Mouse (Mus musculus) right cerebral cortex, postnatal 10 days (tissue): ENCODE measurements around the gene Itga9.
A peak's percentile ranks its signal among the peaks of the same experiment; 100 is the strongest.

Experiments
- DNase-seq, 2 experiments: peaks; one replicate each; pipeline ENCODE4 v3.0.0; 2021; ENCODE audit warnings: low spot score in 2 of 2

Gene Itga9

DNA sequence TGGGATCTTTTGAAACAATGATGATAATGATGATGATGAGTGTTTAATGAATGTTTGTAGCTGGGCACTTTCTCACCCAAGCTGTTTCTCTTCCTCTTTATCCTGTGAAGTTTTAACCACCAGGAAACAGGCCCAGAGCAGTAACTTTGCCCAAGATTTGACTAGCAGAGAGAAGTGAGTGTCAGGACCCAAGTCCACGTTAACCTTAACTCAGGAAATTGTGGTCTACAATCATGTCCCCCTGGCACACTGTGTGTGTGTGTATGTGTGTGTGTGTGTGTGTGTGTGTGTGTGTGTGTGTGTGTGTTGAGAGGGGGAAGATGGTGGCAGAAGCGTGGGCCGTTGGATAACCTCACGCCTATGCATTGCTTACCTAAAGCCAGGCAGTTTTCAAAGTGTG is 120.1 kb downstream of the Itga9 start:
- no peak for DNase-seq

GRCm38 (mm10) chr9:118728296-118728695 is 121.8 kb downstream of the Itga9 start:
- no peak for DNase-seq

DNA sequence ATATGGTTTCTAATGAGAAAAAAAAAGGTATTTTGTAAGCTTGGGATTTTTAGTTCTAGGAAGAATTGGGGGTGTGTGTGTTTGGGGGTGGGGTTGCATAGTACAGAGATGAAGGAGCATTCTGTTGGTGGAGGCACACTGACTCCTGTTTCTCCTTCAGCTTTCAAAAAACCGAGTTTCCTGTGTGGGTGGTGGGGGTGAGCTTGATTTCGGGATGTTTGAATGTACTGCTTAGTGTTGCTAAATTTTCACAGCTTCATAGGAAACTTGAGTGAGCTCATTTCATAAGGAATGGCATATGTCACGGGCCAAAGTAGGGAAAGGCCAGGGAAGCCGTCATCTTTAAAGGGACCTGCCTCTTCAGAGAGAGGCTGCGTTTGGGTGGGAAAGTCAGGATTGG is 122.5 kb downstream of the Itga9 start:
- no peak for DNase-seq

- DNase-seq: no peak
Measured at GRCm38 (mm10) chr9:118730172-118730571, 123.7 kb downstream of the Itga9 start.

GRCm38 (mm10) chr9:118730871-118731390 is 124.4 kb downstream of the Itga9 start:
- no peak for DNase-seq

- no peak for DNase-seq
Measured at GRCm38 (mm10) chr9:118731650-118732049, 125.2 kb downstream of the Itga9 start.

DNA sequence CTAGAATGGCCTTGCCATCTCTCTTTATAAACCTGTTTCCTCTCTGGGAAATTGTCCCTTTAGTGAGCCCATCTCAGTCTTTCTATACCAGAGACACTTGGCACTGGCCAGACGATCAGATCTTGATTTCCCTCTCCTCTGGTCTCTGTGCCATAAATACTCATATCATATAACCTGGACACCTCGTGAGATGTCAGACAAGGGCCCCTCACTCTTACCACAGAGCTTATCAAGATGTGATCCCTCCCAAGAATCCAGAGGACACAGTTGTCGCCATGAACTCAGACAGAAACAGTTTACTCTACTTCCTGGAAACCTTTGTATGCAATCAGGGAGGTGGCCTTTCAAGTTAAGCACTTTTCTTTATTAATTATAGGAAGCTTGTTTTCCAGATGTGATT is 127.1 kb downstream of the Itga9 start:
- DNase-seq: no peak

DNA sequence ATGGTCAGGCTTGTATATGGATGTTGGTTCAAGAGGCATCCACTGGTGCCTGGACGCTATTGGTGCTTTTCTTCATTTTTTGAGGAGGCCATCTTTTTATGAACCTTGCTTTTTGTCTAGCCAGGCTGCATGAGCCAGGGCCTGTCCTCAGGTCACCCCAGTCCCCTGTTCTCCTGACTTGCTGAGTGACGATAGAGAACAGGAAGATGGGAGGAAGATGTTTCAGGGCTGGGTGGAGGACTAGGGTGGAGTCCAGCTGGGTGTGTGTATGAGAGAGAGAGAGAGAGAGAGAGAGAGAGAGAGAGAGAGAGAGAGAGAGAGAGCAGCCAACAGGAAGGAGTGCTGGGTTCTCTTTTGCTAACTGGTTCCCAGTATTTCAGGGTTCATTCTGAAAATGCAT is 130.6 kb downstream of the Itga9 start:
- DNase-seq: no peak

GRCm38 (mm10) chr9:118737601-118738137 is 131.2 kb downstream of the Itga9 start:
- DNase-seq: no peak

DNA sequence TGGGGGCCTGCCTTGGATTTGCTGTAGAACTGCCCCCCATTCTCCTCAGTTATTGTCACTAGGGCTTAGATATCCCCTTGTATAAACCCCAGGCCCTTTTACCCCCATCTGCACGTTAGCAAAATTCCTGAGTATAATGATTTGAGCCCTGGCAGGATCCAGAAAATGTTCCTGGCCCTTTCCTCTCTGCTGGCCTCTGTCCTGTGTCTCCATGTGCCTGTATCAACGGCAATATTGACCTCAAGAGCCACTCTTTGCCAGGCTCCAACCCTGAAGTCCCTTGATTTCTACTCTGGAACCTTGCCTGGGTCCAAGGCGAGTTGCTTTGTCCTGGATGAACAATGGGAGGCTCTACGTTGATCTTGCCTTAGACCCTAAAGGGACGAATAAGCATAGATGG is 131.8 kb downstream of the Itga9 start:
- DNase-seq: no peak

- DNase-seq: no peak
Measured at GRCm38 (mm10) chr9:118739071-118739470, 132.6 kb downstream of the Itga9 start.

DNA sequence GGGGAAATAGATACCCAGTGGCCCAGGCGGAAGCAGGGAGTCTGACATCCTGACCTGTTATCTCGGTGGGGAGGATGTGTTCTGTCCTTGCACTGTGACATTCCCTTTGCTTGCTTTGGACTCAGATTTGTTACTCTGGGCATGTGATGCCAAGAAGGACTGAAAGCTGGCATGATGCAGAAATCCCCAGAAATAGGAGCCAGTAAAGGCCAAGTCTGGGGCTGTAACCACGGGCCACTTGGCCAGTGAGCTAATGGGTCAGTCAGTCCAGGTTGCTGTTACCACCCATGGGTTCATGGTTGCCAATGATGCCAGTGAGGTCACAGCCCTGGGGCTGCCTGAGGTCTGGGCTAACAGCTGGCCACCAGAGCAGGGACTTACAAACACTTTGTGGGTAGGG is 133.2 kb downstream of the Itga9 start:
- DNase-seq: no peak

GRCm38 (mm10) chr9:118741268-118741667 is 134.8 kb downstream of the Itga9 start:
- DNase-seq: no peak

DNA sequence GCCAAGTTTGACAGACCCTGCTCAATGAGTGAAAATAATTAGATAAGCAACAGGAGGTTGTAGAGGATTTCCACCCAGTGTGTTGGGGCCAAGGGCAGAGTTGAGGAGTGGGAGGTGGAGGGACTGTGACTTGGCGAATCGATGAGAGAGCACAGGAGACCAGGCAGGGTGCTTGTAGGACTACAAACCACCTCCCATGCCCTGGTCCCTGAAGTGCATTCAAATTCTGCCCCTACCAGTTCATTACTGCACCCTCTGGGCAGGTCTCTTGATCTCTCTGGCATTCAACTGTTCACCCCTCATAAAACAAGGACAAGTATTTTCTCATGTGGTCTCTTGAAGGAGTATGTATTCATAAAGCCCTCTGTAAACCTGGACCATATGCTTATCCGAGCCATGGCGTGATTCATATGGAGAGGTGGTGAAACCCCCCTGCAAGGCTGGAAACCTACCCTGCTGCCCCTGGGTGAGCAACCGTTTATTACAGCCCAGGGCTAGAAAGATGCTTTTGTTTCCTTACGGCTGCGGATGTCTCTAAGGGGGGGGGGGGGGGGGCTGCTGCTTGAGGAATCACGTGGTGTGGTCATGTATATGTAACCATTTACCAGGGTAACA is 143.0 kb downstream of the Itga9 start:
- DNase-seq: no peak

- no peak for DNase-seq
Measured at GRCm38 (mm10) chr9:118750828-118751227, 144.3 kb downstream of the Itga9 start.

DNA sequence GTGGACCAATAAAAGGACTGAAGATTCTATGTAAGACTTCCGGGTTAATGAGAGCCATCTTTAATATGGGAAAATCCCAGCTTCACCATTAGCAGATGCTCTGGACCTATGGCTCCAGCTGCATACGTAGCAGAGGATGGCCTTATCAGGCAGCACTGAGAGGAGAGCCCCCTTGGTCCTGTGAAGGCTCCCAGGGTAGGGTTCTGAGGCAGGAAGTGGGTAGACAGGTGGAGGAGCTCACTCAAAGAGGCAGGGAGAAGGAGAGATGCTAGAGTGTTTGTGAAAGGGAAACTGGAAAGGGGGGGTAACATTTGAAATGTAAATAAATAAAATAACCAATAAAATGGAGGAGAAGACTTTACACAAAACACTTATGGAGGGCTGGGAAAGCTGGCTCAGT is 145.9 kb downstream of the Itga9 start:
- no peak for DNase-seq

DNA sequence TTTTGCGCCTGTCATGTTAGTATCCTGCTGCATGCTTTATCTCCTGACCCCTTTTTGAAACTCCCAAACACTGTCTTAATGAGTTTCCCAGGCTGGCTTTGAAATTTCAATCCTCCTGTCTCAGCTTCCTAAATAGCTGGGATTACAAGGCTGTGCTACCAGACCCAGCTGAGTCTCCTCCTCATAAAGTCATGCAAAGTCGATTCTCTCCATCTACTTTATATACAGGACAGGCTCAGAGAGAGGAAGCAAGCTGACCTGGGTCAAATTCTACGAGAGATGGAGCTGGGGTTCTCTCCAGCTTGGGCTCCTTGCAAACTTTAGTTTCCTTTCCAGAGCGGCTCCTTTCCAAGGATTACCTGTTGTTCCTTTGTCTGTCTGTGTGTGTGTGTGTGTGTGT is 153.0 kb downstream of the Itga9 start:
- no peak for DNase-seq

DNA sequence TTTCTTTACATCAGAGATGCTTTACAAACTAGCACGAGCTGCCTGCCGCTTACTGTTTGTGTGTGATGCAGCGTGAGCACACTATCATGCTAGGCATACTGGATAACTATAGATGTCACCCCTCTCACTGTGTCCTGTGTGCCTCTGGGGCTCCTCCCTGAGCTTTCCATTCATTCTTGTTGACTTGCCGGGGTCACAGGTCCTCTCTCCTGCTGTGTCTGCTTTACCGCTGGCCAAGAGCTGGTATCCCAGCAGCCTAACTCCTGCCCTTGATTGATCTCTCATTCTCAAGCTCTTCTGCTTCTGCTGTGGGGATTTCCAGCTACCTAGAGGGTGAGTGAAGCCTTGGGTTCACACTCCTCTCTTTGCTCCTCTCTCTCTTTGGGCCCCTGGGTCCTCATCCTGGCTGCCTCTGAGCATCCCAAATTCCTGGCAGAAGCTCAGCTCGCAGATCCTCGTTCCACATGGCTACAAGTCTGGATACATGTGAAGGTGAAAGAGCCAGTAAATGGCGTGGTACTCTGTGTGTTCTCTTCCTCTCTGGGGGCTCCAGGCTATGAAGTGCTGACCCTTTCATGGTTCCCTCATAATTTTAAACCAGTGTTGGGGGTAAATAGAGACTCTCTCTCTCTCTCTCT is 155.6 kb downstream of the Itga9 start:
- no peak for DNase-seq

GRCm38 (mm10) chr9:118762759-118763158 is 156.3 kb downstream of the Itga9 start:
- DNase-seq: peak; percentile 60 to 75

DNA sequence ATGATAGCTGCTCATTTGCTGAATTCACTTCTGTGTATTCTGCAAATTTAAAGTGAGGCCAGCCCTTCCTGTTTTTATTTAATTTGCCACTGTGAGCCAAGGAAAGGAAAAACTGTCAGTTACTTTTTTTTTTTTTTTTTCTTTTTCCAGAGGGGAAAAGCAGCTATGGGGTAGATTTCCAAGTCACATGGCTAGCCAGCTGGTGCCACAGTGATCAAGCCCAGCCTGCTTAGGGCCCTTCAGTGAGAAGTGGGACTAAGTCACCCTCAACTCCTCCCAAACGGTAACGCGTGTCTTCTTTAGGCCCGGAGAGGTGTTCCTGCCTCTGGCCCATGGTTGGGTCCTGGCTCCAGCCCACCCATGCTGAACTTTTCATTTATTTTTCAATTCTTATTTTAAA is 156.7 kb downstream of the Itga9 start:
- peak in 1 of 2 experiments; percentile 33 for DNase-seq

- DNase-seq: no peak
Measured at GRCm38 (mm10) chr9:118763646-118764045, 157.2 kb downstream of the Itga9 start.

- DNase-seq: no peak
Measured at GRCm38 (mm10) chr9:118765059-118765458, 158.6 kb downstream of the Itga9 start.

DNA sequence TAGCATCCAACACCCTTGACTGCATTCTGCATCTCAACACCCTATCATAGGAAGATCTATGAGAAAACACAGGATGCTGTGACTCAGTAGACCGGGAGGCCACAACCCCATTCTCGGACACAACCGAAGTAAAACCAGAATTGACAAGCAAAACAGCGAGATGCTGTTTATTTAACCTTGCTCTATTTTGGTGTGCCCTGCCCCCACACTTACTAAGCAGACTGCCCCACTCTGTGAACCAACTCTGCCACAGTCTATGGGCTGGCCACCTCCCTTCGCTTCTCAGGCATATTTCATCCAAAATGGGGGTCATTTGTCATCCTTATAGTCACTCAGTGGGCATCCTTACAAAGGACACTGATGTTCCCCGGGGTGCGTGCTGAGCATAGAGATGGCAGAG is 160.5 kb downstream of the Itga9 start:
- no peak for DNase-seq
